Mouse (Mus musculus) embryonic fibroblast, embryonic 13.5 days (primary cell): ENCODE data around the gene Pla2g2c.

Experiments used
- CTCF ChIP-seq: IDR thresholded peaks from 2 replicates; pipeline ENCODE4 v1.5.1; 2011; ENCODE audit warnings: mild to moderate bottlenecking, control low read depth, low read length, moderate library complexity, borderline replicate concordance; ENCODE audit not compliant: insufficient read depth
- POLR2A ChIP-seq: IDR thresholded peaks from 2 replicates; pipeline ENCODE4 v1.6.1; 2011; ENCODE audit warnings: low read depth, mild to moderate bottlenecking, control low read depth, low read length, moderate library complexity

GRCm38 (mm10) chr4:138788381-138788780 lies 63.8 kb downstream of the Pla2g2c start:
- TF ChIP-seq CTCF, result no peak
- TF ChIP-seq POLR2A, result no peak
